Mouse (Mus musculus) forebrain, embryonic 13.5 days (tissue): ENCODE data around the gene Mylk4. TPM values are rescaled to one million over a fixed set of nuclear protein-coding genes. Genes with fewer than 3 reads are reported as not detected.

ENCODE experiments used
- ATAC-seq: fragments of 200-750 bp; cut with Nextera tagmentation; 2 replicates; pipeline ENCODE4 v1.8.0; 2017
- H3K27ac ChIP-seq: fragments of 300-500 bp; sonication (generic); 2 replicates; pipeline ENCODE4 v1.5.1; 2015; ENCODE audit warnings: inconsistent platforms, mild to moderate bottlenecking, moderate library complexity
- H3K27me3 ChIP-seq: fragments of 300-500 bp; sonication (generic); 2 replicates; pipeline ENCODE4 v1.6.1; 2015; ENCODE audit warnings: mild to moderate bottlenecking, inconsistent platforms
- H3K36me3 ChIP-seq: fragments of 300-500 bp; sonication (generic); 2 replicates; pipeline ENCODE4 v1.6.1; 2015; ENCODE audit warnings: mild to moderate bottlenecking, inconsistent platforms; ENCODE audit not compliant: poor library complexity, severe bottlenecking
- H3K4me1 ChIP-seq: fragments of 300-500 bp; sonication (generic); 2 replicates; pipeline ENCODE4 v1.6.1; 2015; ENCODE audit warnings: inconsistent platforms
- H3K4me2 ChIP-seq: fragments of 300-500 bp; sonication (generic); 2 replicates; pipeline ENCODE4 v1.6.1; 2015; ENCODE audit warnings: inconsistent platforms, mild to moderate bottlenecking, moderate library complexity
- H3K4me3 ChIP-seq: fragments of 300-500 bp; sonication (generic); 2 replicates; pipeline ENCODE4 v1.5.1; 2015; ENCODE audit warnings: mild to moderate bottlenecking, inconsistent platforms
- H3K9ac ChIP-seq: fragments of 300-500 bp; sonication (generic); 2 replicates; pipeline ENCODE4 v1.6.1; 2015; ENCODE audit warnings: mild to moderate bottlenecking, inconsistent platforms
- H3K9me3 ChIP-seq: fragments of 300-500 bp; sonication (generic); replicated peaks from 2 replicates; pipeline ENCODE4 v1.6.1; 2016; ENCODE audit warnings: inconsistent platforms
- WGBS: fragments of 180-500 bp; shearing (Covaris S2); methylation state at CpG from one replicate; pipeline ENCODE4 v1.1.7; 2015; 5-methylcytosine and 5-hydroxymethylcytosine counted together
- polyA plus RNA-seq: library from polyadenylated mRNA; unstranded; fragments of >200 nt; fragmentation: Nextera tagmentation; extraction: Ambion mirVana; gene quantifications from 2 replicates; pipeline ENCODE4 v1.2.1, GENCODE M21; 2015

Mylk4 gene
- polyA plus RNA-seq, 1 experiment from 2014 or later, result not detected

DNA sequence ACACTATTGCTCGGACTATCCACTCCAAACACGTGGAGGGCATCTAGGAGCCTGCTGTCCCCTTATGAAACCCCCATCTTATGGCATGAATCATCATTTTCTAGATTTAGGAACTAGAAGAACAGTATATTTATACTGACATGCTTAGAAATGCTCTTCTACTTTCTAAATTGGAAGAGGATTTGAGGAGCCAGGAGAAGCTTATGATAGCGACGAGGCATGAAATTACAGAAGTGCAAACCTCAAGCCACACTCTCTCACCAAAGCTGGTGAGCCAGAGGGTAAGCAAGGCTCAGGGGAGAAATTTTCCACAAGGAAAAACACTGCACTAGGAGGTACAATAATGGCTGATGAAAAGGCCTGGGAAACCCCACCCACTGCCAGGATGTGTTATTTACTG is 6.0 kb upstream of the Mylk4 start:
- Histone ChIP-seq H3K9ac (no peak overlapping the region), H3K9me3 (no peaks in the 10 kb centered on the region), H3K27ac (no peak overlapping the region), H3K4me3 (no peak overlapping the region), H3K27me3 (no peaks in the 10 kb centered on the region), H3K4me2 (no peak overlapping the region), H3K4me1 (no peaks in the 10 kb centered on the region), H3K36me3 (no peaks in the 10 kb centered on the region)
- no peak for ATAC-seq
- WGBS, result 82% methylated on average over 4 of the region's 4 CpGs

DNA sequence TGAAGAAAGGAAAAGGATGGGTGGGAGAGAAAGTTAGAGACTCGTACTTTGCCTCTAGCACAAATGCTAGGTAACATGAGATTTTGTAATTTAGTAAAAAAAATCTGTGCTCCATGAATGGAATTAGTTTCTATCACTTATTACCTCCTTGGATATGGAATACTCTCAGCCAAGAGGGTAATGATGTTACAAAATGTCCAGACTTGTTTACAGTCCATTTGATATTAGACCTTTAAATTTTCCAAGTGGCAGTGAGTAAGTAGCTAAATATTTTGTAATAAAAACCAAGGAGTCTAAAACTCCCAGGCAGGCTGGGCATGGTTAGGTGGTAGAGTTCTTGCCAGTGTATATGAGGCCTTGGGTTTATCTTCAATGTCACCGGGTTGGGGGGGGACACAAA is 3.8 kb upstream of the Mylk4 start:
- H3K4me1 ChIP-seq, result no peaks in the 10 kb centered on the region
- H3K4me2 ChIP-seq, result no peak overlapping the region
- no peaks in the 10 kb centered on the region for H3K36me3 ChIP-seq
- 86% methylated on average over 2 of the region's 2 CpGs for WGBS
- H3K9me3 ChIP-seq, result no peaks in the 10 kb centered on the region
- no peak overlapping the region for H3K9ac ChIP-seq
- ATAC-seq, result no peak
- H3K27ac ChIP-seq, result no peak overlapping the region
- H3K27me3 ChIP-seq, result no peaks in the 10 kb centered on the region
- H3K4me3 ChIP-seq, result no peak overlapping the region

- H3K9ac ChIP-seq, result no peak overlapping the region
- H3K4me3 ChIP-seq, result no peak overlapping the region
- WGBS, result 67% methylated on average over 5 of the region's 5 CpGs
- no peak overlapping the region for H3K27ac ChIP-seq
- ATAC-seq, result no peak
- no peaks in the 10 kb centered on the region for H3K36me3 ChIP-seq
- no peaks in the 10 kb centered on the region for H3K27me3 ChIP-seq
- H3K9me3 ChIP-seq, result no peaks in the 10 kb centered on the region
- H3K4me1 ChIP-seq, result no peaks in the 10 kb centered on the region
- no peak overlapping the region for H3K4me2 ChIP-seq
Observed at GRCm38 (mm10) chr13:32783055-32783454, 699 bp downstream of the Mylk4 start.

DNA sequence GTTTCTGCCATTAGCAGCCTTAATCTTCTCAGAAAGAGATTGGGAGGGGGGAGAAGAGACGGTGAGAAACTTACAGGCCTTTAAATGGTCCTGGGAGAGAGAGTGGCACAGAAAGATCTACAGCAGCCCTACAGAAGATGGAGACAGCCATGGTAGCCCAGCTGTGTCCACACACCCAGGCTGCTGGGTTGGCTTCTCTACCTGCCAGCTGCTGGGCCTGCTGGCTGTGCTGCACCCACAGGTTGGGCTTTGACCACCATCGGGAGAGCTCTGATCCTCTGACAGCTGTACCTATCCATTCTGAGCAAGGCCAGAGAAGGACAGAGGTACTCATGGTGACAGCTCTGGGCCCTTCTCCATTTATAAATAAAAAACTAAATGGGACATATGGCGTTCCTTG is 4.9 kb downstream of the Mylk4 start:
- H3K4me2 ChIP-seq, result no peak overlapping the region
- ATAC-seq, result no peak
- 61% methylated on average over 3 of the region's 3 CpGs for WGBS

GRCm38 (mm10) chr13:32776350-32776749 is 7.4 kb downstream of the Mylk4 start:
- Histone ChIP-seq H3K4me3 (no peak overlapping the region), H3K4me2 (no peak overlapping the region), H3K36me3 (no peaks in the 10 kb centered on the region), H3K27ac (no peak overlapping the region), H3K27me3 (no peaks in the 10 kb centered on the region), H3K4me1 (no peaks in the 10 kb centered on the region), H3K9ac (no peak overlapping the region), H3K9me3 (no peaks in the 10 kb centered on the region)
- WGBS, result 92% methylated on average over 10 of the region's 10 CpGs
- ATAC-seq, result no peak

More for the DNA sequence above, 4.9 kb downstream of the Mylk4 start:
- H3K9me3 ChIP-seq, result no peaks in the 10 kb centered on the region
- H3K27me3 ChIP-seq, result no peaks in the 10 kb centered on the region
- no peak overlapping the region for H3K9ac ChIP-seq
- no peak overlapping the region for H3K27ac ChIP-seq
- H3K4me3 ChIP-seq, result no peak overlapping the region
- H3K36me3 ChIP-seq, result no peaks in the 10 kb centered on the region
- no peaks in the 10 kb centered on the region for H3K4me1 ChIP-seq

- Histone ChIP-seq H3K36me3 (no peaks in the 10 kb centered on the region), H3K27ac (no peak overlapping the region), H3K4me3 (no peak overlapping the region), H3K4me2 (no peak overlapping the region), H3K27me3 (no peaks in the 10 kb centered on the region), H3K9me3 (no peaks in the 10 kb centered on the region), H3K4me1 (no peaks in the 10 kb centered on the region), H3K9ac (no peak overlapping the region)
- WGBS, result 96% methylated on average over 9 of the region's 9 CpGs
- ATAC-seq, result no peak
Observed at GRCm38 (mm10) chr13:32775889-32776288, 7.9 kb downstream of the Mylk4 start.

GRCm38 (mm10) chr13:32769960-32770359 is 13.8 kb downstream of the Mylk4 start:
- Histone ChIP-seq H3K4me3 (no peak overlapping the region), H3K9me3 (no peaks in the 10 kb centered on the region), H3K4me2 (no peak overlapping the region), H3K27ac (no peak overlapping the region), H3K27me3 (no peaks in the 10 kb centered on the region), H3K4me1 (no peaks in the 10 kb centered on the region), H3K9ac (no peak overlapping the region), H3K36me3 (no peaks in the 10 kb centered on the region)
- 11% methylated on average over 3 of the region's 3 CpGs for WGBS
- no peak for ATAC-seq

GRCm38 (mm10) chr13:32768104-32768503 is 15.7 kb downstream of the Mylk4 start:
- ATAC-seq, result no peak
- H3K4me2 ChIP-seq, result no peak overlapping the region
- 11% methylated on average over 4 of the region's 4 CpGs for WGBS
- H3K27me3 ChIP-seq, result no peaks in the 10 kb centered on the region
- no peaks in the 10 kb centered on the region for H3K4me1 ChIP-seq
- no peaks in the 10 kb centered on the region for H3K36me3 ChIP-seq
- no peak overlapping the region for H3K27ac ChIP-seq
- no peak overlapping the region for H3K9ac ChIP-seq
- no peaks in the 10 kb centered on the region for H3K9me3 ChIP-seq
- H3K4me3 ChIP-seq, result no peak overlapping the region

- no peaks in the 10 kb centered on the region for H3K27me3 ChIP-seq
- 49% methylated on average over 7 of the region's 7 CpGs for WGBS
- H3K9me3 ChIP-seq, result no peaks in the 10 kb centered on the region
- H3K9ac ChIP-seq, result no peak overlapping the region
- H3K27ac ChIP-seq, result no peak overlapping the region
- no peak overlapping the region for H3K4me3 ChIP-seq
- no peaks in the 10 kb centered on the region for H3K36me3 ChIP-seq
- no peak for ATAC-seq
- no peak overlapping the region for H3K4me2 ChIP-seq
- H3K4me1 ChIP-seq, result no peaks in the 10 kb centered on the region
Observed at GRCm38 (mm10) chr13:32764448-32764847, 19.3 kb downstream of the Mylk4 start.

- Histone ChIP-seq H3K9ac (no peak overlapping the region), H3K4me3 (no peak overlapping the region), H3K9me3 (no peaks in the 10 kb centered on the region), H3K27ac (no peak overlapping the region), H3K27me3 (no peaks in the 10 kb centered on the region), H3K4me1 (peaks cover 8% of the 10 kb centered on the region; the same call in 1 of the 2 replicates), H3K36me3 (no peaks in the 10 kb centered on the region), H3K4me2 (no peak overlapping the region)
- no peak for ATAC-seq
- 87% methylated on average over 3 of the region's 3 CpGs for WGBS
Observed at GRCm38 (mm10) chr13:32763141-32763540, 20.6 kb downstream of the Mylk4 start.

DNA sequence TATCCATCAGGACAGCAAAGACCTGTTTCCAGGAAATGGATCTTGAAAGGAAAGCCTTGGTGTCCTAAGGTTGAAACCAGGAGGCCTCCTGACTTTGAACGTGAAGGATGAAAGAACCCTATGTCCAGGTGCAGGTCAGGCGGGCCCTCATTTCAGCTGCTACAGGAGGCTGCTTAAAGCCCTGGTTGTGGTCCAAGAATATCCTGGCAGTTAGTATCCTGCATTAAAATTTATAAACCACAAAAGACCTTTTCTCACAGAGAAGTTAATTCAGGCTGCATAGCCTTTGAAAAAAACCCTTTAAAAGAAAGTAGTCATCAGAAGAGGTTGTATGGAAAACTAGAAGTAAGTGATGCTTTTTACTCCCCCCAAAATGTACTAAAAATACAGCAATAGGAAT is 23.0 kb downstream of the Mylk4 start:
- H3K27ac ChIP-seq, result no peak overlapping the region
- H3K4me1 ChIP-seq, result peaks cover 8% of the 10 kb centered on the region; the same call in 1 of the 2 replicates
- H3K4me3 ChIP-seq, result no peak overlapping the region
- no peak overlapping the region for H3K9ac ChIP-seq
- WGBS, result 88% methylated on average over 2 of the region's 2 CpGs
- no peak for ATAC-seq
- no peaks in the 10 kb centered on the region for H3K36me3 ChIP-seq
- H3K27me3 ChIP-seq, result no peaks in the 10 kb centered on the region
- no peaks in the 10 kb centered on the region for H3K9me3 ChIP-seq
- H3K4me2 ChIP-seq, result no peak overlapping the region

DNA sequence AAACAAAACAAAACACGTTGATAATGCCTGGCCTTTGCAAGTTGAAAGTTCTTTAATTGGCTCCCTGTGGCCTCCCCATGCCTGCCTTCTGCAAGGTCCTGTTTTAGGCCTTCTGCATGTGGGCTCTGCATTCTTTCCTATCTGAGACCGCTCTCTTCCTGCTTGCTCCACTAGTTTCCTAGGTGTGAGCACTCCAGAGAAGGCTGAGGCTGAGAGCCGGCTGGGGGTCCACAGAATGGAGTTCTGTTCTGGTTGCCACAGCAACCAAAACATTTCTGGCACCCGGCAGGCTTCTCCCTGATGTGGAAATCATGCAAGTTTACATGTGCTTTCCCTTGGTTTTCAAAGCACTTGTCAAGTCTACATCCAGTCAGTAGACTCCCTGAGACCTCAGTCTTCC is 24.7 kb downstream of the Mylk4 start:
- Histone ChIP-seq H3K27me3 (no peaks in the 10 kb centered on the region), H3K36me3 (no peaks in the 10 kb centered on the region), H3K4me1 (peaks cover 8% of the 10 kb centered on the region; the same call in 1 of the 2 replicates), H3K4me2 (no peak overlapping the region), H3K9ac (no peak overlapping the region), H3K9me3 (no peaks in the 10 kb centered on the region), H3K4me3 (no peak overlapping the region), H3K27ac (no peak overlapping the region)
- WGBS, result 9% methylated on average over 4 of the region's 4 CpGs
- peak; percentile 65; the same call in 1 of the 2 replicates for ATAC-seq

- 62% methylated on average over 4 of the region's 4 CpGs for WGBS
- Histone ChIP-seq H3K4me3 (no peak overlapping the region), H3K9me3 (no peaks in the 10 kb centered on the region), H3K27ac (no peak overlapping the region), H3K4me1 (no peaks in the 10 kb centered on the region), H3K9ac (no peak overlapping the region), H3K27me3 (no peaks in the 10 kb centered on the region), H3K4me2 (no peak overlapping the region), H3K36me3 (no peaks in the 10 kb centered on the region)
- no peak for ATAC-seq
Observed at GRCm38 (mm10) chr13:32752066-32752657, 31.6 kb downstream of the Mylk4 start.
